Mouse (Mus musculus): ENCODE measurements around the gene Shisa5. TPM values are rescaled to one million over a fixed set of nuclear protein-coding genes. Genes with fewer than 3 reads are reported as not detected.

The Shisa5 gene
- polyA plus RNA-seq, 1 experiment = 48.3 TPM

- Histone ChIP-seq H3K4me3 (ENCODE audit: low read depth, low read length) (peak overlapping the region; percentile 61), H3K36me3 (ENCODE audit: control insufficient read depth, insufficient read depth, low read length, poor library complexity, severe bottlenecking) (no peaks in the 10 kb centered on the region; the same call in 1 of the 2 replicates), H3K27ac (ENCODE audit: insufficient read depth, low read length) (peak overlapping the region; percentile 78), H3K4me1 (ENCODE audit: control insufficient read depth, insufficient read depth, low read length) (peaks cover 6% of the 10 kb centered on the region), H3K9me3 (replicated peaks; ENCODE audit: control insufficient read depth, insufficient read depth, low read length, poor library complexity, severe bottlenecking) (no peaks in the 10 kb centered on the region), H3K9ac (ENCODE audit: low read depth, poor library complexity, severe bottlenecking) (peak overlapping the region; percentile 83), H3K27me3 (ENCODE audit: control insufficient read depth, insufficient read depth, low read length, poor library complexity, severe bottlenecking) (no peaks in the 10 kb centered on the region)
- no peak for TF ChIP-seq EP300 (IDR thresholded peaks at IDR 0.05; ENCODE audit: insufficient read depth, low read depth, low read length)
- no peak for TF ChIP-seq POLR2A (IDR thresholded peaks at IDR 0.05; ENCODE audit: insufficient read depth, low read length)
- TF ChIP-seq CTCF (IDR thresholded peaks at IDR 0.05; ENCODE audit: low read depth, low read length) = no peak
Observed at GRCm38 (mm10) chr9:109094553-109095136, 56.3 kb downstream of the Shisa5 start.

DNA sequence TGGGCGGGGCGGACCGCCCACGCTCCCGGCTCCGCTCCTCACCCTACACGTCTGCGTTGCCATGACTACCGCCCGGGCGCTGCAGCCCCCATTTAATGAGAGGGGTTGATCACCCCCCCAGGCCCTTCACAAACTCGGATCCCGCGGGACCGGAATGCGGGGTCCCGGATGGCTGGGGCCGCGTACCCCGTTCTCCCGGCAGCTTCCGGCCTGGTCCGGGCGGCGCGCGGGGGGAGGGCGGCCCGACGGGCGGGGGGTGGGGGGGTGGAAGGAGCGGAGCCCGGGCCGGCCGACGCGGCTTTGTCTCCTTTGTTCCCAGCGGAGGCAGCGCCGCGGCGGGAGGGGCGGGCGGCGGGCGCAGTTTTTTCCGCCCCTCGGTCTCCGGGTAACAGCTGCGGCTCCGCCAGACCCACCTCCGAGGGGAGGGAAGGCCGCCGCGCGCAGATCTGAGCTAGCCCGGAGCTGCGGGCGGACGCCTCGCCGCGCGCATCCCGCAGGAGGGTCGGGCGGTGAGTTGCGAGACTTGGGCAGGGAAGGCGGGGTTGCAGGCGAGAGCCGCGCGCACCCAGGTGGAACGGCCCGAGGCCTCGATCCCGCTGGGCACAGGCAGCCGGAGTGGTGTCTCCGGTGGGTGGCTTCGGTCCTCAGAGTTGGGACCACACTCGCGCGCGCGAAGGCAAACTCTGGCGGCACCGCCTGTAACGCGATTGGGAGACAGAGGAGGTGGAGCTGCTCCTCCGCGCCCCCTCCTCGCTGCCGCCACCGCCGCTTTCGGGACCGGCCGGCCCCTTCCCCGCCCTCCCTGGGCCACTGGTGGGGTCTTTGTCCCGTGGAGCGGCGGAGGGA lies 57.0 kb downstream of the Shisa5 start, which contains the start of gene Plxnb1:
TSS of gene Plxnb1 (plus strand) at position 253 of the 846 bp plus-strand sequence.
- no peaks in the 10 kb centered on the region for H3K27me3 ChIP-seq (ENCODE audit: control insufficient read depth, insufficient read depth, low read length, poor library complexity, severe bottlenecking)
- TF ChIP-seq EP300 (IDR thresholded peaks at IDR 0.05; ENCODE audit: insufficient read depth, low read depth, low read length) = no peak
- no peak for TF ChIP-seq CTCF (IDR thresholded peaks at IDR 0.05; ENCODE audit: low read depth, low read length)
- no peak for TF ChIP-seq POLR2A (IDR thresholded peaks at IDR 0.05; ENCODE audit: insufficient read depth, low read length)
- H3K9ac ChIP-seq (ENCODE audit: low read depth, poor library complexity, severe bottlenecking) = peak within 1 kb of the TSS; percentile 83
- peak within 1 kb of the TSS; percentile 78 for H3K27ac ChIP-seq (ENCODE audit: insufficient read depth, low read length)
- H3K4me3 ChIP-seq (ENCODE audit: low read depth, low read length) = peak within 1 kb of the TSS; percentile 71
- no peaks in the 10 kb centered on the region for H3K9me3 ChIP-seq (replicated peaks; ENCODE audit: control insufficient read depth, insufficient read depth, low read length, poor library complexity, severe bottlenecking)
- peaks cover 6% of the 10 kb centered on the region for H3K4me1 ChIP-seq (ENCODE audit: control insufficient read depth, insufficient read depth, low read length)
- H3K36me3 ChIP-seq (ENCODE audit: control insufficient read depth, insufficient read depth, low read length, poor library complexity, severe bottlenecking) = no peaks in the 10 kb centered on the region; the same call in 1 of the 2 replicates

- peak overlapping the region; percentile 21 for H3K27ac ChIP-seq (ENCODE audit: insufficient read depth, low read length)
- H3K9ac ChIP-seq (ENCODE audit: low read depth, poor library complexity, severe bottlenecking) = peak overlapping the region; percentile 83
- no peaks in the 10 kb centered on the region; the same call in 1 of the 2 replicates for H3K36me3 ChIP-seq (ENCODE audit: control insufficient read depth, insufficient read depth, low read length, poor library complexity, severe bottlenecking)
- H3K9me3 ChIP-seq (replicated peaks; ENCODE audit: control insufficient read depth, insufficient read depth, low read length, poor library complexity, severe bottlenecking) = no peaks in the 10 kb centered on the region
- H3K4me3 ChIP-seq (ENCODE audit: low read depth, low read length) = peak overlapping the region; percentile 71
- H3K27me3 ChIP-seq (ENCODE audit: control insufficient read depth, insufficient read depth, low read length, poor library complexity, severe bottlenecking) = no peaks in the 10 kb centered on the region
- H3K4me1 ChIP-seq (ENCODE audit: control insufficient read depth, insufficient read depth, low read length) = peaks cover 6% of the 10 kb centered on the region
- no peak for TF ChIP-seq POLR2A (IDR thresholded peaks at IDR 0.05; ENCODE audit: insufficient read depth, low read length)
- no peak for TF ChIP-seq EP300 (IDR thresholded peaks at IDR 0.05; ENCODE audit: insufficient read depth, low read depth, low read length)
- TF ChIP-seq CTCF (IDR thresholded peaks at IDR 0.05; ENCODE audit: low read depth, low read length) = no peak
Observed at GRCm38 (mm10) chr9:109096251-109096661, 57.9 kb downstream of the Shisa5 start.

DNA sequence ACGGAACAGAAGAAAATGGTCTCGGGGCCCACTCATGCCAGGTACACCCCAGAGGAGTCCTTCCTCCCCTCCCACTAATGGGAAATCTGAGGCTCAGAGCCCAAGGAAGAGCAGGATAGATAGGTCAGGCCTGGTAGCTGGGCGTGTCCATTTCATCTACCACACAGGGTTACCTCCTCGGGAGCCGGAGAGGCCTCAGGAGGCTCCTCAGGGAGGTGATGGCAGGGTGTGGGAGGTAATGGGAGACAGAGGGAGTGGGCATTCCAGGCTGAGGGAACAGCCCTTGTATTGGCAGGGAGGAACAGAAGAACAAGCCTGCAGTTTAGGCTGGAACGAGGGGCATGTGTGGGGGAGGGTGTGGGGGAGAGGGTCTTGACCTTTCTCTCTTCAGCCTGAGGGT lies 58.5 kb downstream of the Shisa5 start:
- H3K4me1 ChIP-seq (ENCODE audit: control insufficient read depth, insufficient read depth, low read length) = peaks cover 6% of the 10 kb centered on the region
- no peaks in the 10 kb centered on the region for H3K9me3 ChIP-seq (replicated peaks; ENCODE audit: control insufficient read depth, insufficient read depth, low read length, poor library complexity, severe bottlenecking)
- H3K27me3 ChIP-seq (ENCODE audit: control insufficient read depth, insufficient read depth, low read length, poor library complexity, severe bottlenecking) = no peaks in the 10 kb centered on the region
- TF ChIP-seq POLR2A (IDR thresholded peaks at IDR 0.05; ENCODE audit: insufficient read depth, low read length) (no peak), EP300 (IDR thresholded peaks at IDR 0.05; ENCODE audit: insufficient read depth, low read depth, low read length) (no peak), CTCF (IDR thresholded peaks at IDR 0.05; ENCODE audit: low read depth, low read length) (no peak)
- 0 out of 2 replicates have a peak overlapping the region, but pooled peaks have one; percentile 21 for H3K27ac ChIP-seq (ENCODE audit: insufficient read depth, low read length)
- peak overlapping the region; percentile 83 for H3K9ac ChIP-seq (ENCODE audit: low read depth, poor library complexity, severe bottlenecking)
- H3K36me3 ChIP-seq (ENCODE audit: control insufficient read depth, insufficient read depth, low read length, poor library complexity, severe bottlenecking) = no peaks in the 10 kb centered on the region; the same call in 1 of the 2 replicates
- peak overlapping the region; percentile 19 for H3K4me3 ChIP-seq (ENCODE audit: low read depth, low read length)

DNA sequence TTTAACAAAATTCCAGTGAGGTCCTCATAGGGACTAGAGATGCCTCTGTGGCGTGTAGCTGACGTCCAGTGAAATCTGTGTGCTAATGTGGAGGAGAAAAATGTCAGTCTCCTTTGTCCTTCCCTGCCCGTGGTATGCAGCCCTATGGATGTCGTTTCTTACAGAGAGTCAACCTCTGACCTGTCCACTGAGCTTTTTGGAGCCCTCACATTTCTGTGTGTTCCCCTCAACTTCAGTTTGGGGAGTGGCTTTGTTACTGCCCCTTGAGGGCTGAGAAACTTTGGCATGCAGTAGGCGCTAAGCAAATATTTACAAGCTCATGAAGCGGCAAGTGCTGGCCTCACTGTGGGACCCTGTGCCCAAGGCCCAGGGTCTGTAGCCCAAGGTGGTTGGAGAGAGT lies 58.9 kb downstream of the Shisa5 start:
- H3K9ac ChIP-seq (ENCODE audit: low read depth, poor library complexity, severe bottlenecking) = peak overlapping the region; percentile 10; the same call in 1 of the 2 replicates
- no peak for TF ChIP-seq POLR2A (IDR thresholded peaks at IDR 0.05; ENCODE audit: insufficient read depth, low read length)
- TF ChIP-seq CTCF (IDR thresholded peaks at IDR 0.05; ENCODE audit: low read depth, low read length) = no peak
- TF ChIP-seq EP300 (IDR thresholded peaks at IDR 0.05; ENCODE audit: insufficient read depth, low read depth, low read length) = no peak
- H3K4me3 ChIP-seq (ENCODE audit: low read depth, low read length) = no peak overlapping the region
- H3K27ac ChIP-seq (ENCODE audit: insufficient read depth, low read length) = no peak overlapping the region
- peaks cover 6% of the 10 kb centered on the region for H3K4me1 ChIP-seq (ENCODE audit: control insufficient read depth, insufficient read depth, low read length)
- no peaks in the 10 kb centered on the region for H3K27me3 ChIP-seq (ENCODE audit: control insufficient read depth, insufficient read depth, low read length, poor library complexity, severe bottlenecking)
- no peaks in the 10 kb centered on the region for H3K36me3 ChIP-seq (ENCODE audit: control insufficient read depth, insufficient read depth, low read length, poor library complexity, severe bottlenecking)
- H3K9me3 ChIP-seq (replicated peaks; ENCODE audit: control insufficient read depth, insufficient read depth, low read length, poor library complexity, severe bottlenecking) = no peaks in the 10 kb centered on the region

Data from ES-Bruce4 (cell line).